Mouse (Mus musculus): ENCODE measurements around the gene Rnf128. TPM values are rescaled to one million over a fixed set of nuclear protein-coding genes. Genes with fewer than 3 reads are reported as not detected.

Rnf128 gene
- 0.93 and 1.2 TPM in 2 replicates for polyA plus RNA-seq (2016; fragmentation: Nextera tagmentation; extraction: Ambion mirVana)

DNA sequence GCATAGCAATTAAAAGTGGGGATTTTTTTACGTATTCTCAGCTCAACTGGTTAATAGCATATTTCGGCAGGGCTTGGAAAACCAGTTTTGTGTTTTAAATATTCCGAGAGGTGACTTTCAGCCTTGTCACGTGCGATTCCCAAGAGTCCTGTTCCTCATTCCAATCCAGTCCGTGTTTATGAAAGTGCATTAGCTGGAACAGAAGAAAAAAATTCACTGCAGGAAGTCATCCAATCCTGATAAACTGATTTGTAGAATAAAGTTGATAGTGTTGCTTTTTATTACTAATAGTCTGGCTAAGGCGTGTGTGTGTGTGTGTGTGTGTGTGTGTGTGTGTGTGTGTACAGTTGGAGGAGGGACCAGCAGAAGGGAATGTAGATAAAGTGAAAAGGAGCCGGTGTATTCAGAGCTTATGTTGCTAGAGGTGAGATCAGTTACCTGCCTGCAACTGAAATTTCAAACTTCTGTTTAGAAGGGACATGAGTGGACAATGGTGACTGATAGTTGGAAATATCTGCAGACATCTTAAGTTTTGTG, at the start of gene Rnf128:
Rnf128 (plus strand) TSS at position 392 of the 537 bp plus-strand sequence.
- H3K9me3 ChIP-seq: no peaks in the 10 kb centered on the region
- 79% methylated on average over 8 of the region's 8 CpGs for WGBS
- no peaks in the 10 kb centered on the region for H3K36me3 ChIP-seq
- DNase-seq (ENCODE audit: low spot score): no peak
- peaks cover 11% of the 10 kb centered on the region; the same call in 1 of the 2 replicates for H3K27me3 ChIP-seq (ENCODE audit: insufficient read depth, poor library complexity, severe bottlenecking)
- no peak within 1 kb of the TSS for H3K27ac ChIP-seq
- no peak within 1 kb of the TSS for H3K4me3 ChIP-seq
- H3K4me1 ChIP-seq (replicated peaks): no peaks in the 10 kb centered on the region

GRCm38 (mm10) chrX:139516156-139516555, 47.0 kb upstream of the Rnf128 start:
- whole genome bisulfite sequencing: 86% methylated on average over 2 of the region's 2 CpGs
- no peaks in the 10 kb centered on the region for H3K4me1 ChIP-seq (replicated peaks)
- no peak for DNase-seq (ENCODE audit: low spot score)

DNA sequence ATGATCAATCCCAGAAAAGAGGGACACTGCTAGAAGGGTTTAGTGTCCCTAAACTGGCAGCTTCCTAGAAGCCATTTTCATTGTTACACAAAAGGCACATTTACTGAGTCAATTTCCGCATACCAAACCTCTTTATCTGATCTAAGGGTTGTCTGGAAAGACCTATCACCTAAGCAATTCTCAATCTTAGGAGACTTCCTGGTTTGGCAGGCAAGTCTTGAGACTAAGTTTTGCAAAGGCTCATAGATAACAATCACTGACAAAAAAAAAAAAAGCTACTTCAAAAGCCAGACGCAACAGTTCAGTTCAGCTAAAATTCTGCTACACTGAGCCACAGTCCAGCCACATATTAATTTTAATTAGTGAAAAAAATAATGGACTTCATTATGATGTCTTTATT, 43.9 kb upstream of the Rnf128 start:
- WGBS: 88% methylated on average over 2 of the region's 2 CpGs
- H3K4me3 ChIP-seq: no peak overlapping the region
- H3K27ac ChIP-seq: no peak overlapping the region
- H3K36me3 ChIP-seq: no peaks in the 10 kb centered on the region
- DNase-seq (ENCODE audit: low spot score): no peak
- peaks cover 8% of the 10 kb centered on the region; the same call in 1 of the 2 replicates for H3K27me3 ChIP-seq (ENCODE audit: insufficient read depth, poor library complexity, severe bottlenecking)
- no peaks in the 10 kb centered on the region for H3K4me1 ChIP-seq (replicated peaks)
- no peaks in the 10 kb centered on the region for H3K9me3 ChIP-seq

More at GRCm38 (mm10) chrX:139516156-139516555, 47.0 kb upstream of the Rnf128 start:
- Histone ChIP-seq H3K36me3 (no peaks in the 10 kb centered on the region), H3K27me3 (ENCODE audit: insufficient read depth, poor library complexity, severe bottlenecking) (peaks cover 8% of the 10 kb centered on the region; the same call in 1 of the 2 replicates), H3K27ac (no peak overlapping the region), H3K4me3 (no peak overlapping the region), H3K9me3 (no peaks in the 10 kb centered on the region)

GRCm38 (mm10) chrX:139524303-139525091, 38.6 kb upstream of the Rnf128 start:
- no peak for DNase-seq (ENCODE audit: low spot score)
- Histone ChIP-seq H3K4me1 (replicated peaks) (no peaks in the 10 kb centered on the region), H3K9me3 (no peaks in the 10 kb centered on the region), H3K36me3 (no peaks in the 10 kb centered on the region), H3K27me3 (ENCODE audit: insufficient read depth, poor library complexity, severe bottlenecking) (no peaks in the 10 kb centered on the region; the same call in none of the 2 replicates), H3K27ac (no peak overlapping the region), H3K4me3 (no peak overlapping the region)
- WGBS: 75% methylated on average over 5 of the region's 5 CpGs

- DNase-seq (ENCODE audit: low spot score): no peak
- WGBS: 86% methylated on average over 2 of the region's 2 CpGs
- H3K4me1 ChIP-seq (replicated peaks): no peaks in the 10 kb centered on the region
- H3K9me3 ChIP-seq: no peaks in the 10 kb centered on the region
- no peak overlapping the region for H3K4me3 ChIP-seq
- no peak overlapping the region for H3K27ac ChIP-seq
- H3K36me3 ChIP-seq: no peaks in the 10 kb centered on the region
- peaks cover 5% of the 10 kb centered on the region for H3K27me3 ChIP-seq (ENCODE audit: insufficient read depth, poor library complexity, severe bottlenecking)
These were observed 37.4 kb upstream of the Rnf128 start for GRCm38 (mm10) chrX:139525724-139526123.

DNA sequence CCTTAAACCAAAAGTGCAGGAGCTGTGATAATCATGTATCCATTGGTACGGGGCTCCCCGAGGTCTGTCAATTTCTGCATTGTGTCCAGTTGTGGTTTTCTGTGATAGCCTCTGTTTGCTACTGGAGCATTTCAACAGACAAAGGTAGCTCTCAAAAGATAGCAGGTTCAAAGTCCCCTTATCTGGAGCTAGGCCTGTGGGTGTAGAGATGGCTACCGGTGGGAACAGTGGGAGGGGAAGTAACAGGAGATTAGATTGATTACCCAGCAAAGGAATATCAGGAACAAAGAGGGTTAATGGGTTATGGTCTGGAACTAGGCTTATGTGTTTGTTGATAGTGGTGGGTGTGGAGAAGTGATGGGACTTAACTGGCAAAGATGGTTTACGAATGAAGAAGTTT, 36.1 kb upstream of the Rnf128 start:
- H3K4me1 ChIP-seq (replicated peaks): no peaks in the 10 kb centered on the region
- H3K27me3 ChIP-seq (ENCODE audit: insufficient read depth, poor library complexity, severe bottlenecking): peaks cover 5% of the 10 kb centered on the region
- DNase-seq (ENCODE audit: low spot score): no peak
- no peaks in the 10 kb centered on the region for H3K36me3 ChIP-seq
- 81% methylated on average over 4 of the region's 4 CpGs for WGBS
- H3K4me3 ChIP-seq: no peak overlapping the region
- H3K27ac ChIP-seq: no peak overlapping the region
- H3K9me3 ChIP-seq: no peaks in the 10 kb centered on the region

- peaks cover 13% of the 10 kb centered on the region for H3K27me3 ChIP-seq (ENCODE audit: insufficient read depth, poor library complexity, severe bottlenecking)
- no peaks in the 10 kb centered on the region for H3K36me3 ChIP-seq
- H3K9me3 ChIP-seq: no peaks in the 10 kb centered on the region
- H3K4me1 ChIP-seq (replicated peaks): no peaks in the 10 kb centered on the region
- no peak overlapping the region for H3K27ac ChIP-seq
- no peak for DNase-seq (ENCODE audit: low spot score)
- H3K4me3 ChIP-seq: no peak overlapping the region
These were observed 33.4 kb upstream of the Rnf128 start for GRCm38 (mm10) chrX:139529678-139530077.

DNA sequence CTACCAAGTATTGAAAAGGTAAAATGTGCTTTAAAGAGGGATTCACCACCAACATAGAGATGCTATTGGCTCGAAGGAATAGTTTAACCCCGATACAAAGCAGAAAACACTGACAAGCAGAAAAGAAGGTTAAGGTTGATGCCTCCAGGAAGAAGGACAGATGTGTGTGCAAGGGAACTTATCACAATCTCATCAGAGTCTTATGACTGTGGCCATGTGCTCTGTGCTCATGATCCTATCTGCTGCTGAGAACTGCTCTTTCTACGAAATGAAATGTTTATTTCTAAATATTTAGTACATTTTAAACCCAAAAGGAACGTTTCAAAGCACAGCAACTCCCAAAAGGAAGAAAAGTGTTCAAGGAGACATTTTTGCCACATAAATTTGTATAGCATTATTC, 30.8 kb upstream of the Rnf128 start:
- H3K27me3 ChIP-seq (ENCODE audit: insufficient read depth, poor library complexity, severe bottlenecking): peaks cover 19% of the 10 kb centered on the region
- DNase-seq (ENCODE audit: low spot score): no peak
- H3K36me3 ChIP-seq: no peaks in the 10 kb centered on the region
- 85% methylated on average over 4 of the region's 4 CpGs for WGBS
- no peaks in the 10 kb centered on the region for H3K4me1 ChIP-seq (replicated peaks)
- no peaks in the 10 kb centered on the region for H3K9me3 ChIP-seq
- no peak overlapping the region for H3K4me3 ChIP-seq
- no peak overlapping the region for H3K27ac ChIP-seq

- no peaks in the 10 kb centered on the region for H3K36me3 ChIP-seq
- no peaks in the 10 kb centered on the region for H3K9me3 ChIP-seq
- 83% methylated on average over 5 of the region's 5 CpGs for WGBS
- DNase-seq (ENCODE audit: low spot score): no peak
- no peak overlapping the region for H3K4me3 ChIP-seq
- H3K27ac ChIP-seq: no peak overlapping the region
- H3K4me1 ChIP-seq (replicated peaks): no peaks in the 10 kb centered on the region
- H3K27me3 ChIP-seq (ENCODE audit: insufficient read depth, poor library complexity, severe bottlenecking): peaks cover 14% of the 10 kb centered on the region; the same call in 1 of the 2 replicates
These were observed 25.3 kb upstream of the Rnf128 start for GRCm38 (mm10) chrX:139537641-139538397.

GRCm38 (mm10) chrX:139543726-139544125, 19.4 kb upstream of the Rnf128 start:
- WGBS: 89% methylated on average over 7 of the region's 7 CpGs
- DNase-seq (ENCODE audit: low spot score): no peak
- no peaks in the 10 kb centered on the region for H3K4me1 ChIP-seq (replicated peaks)
- H3K27me3 ChIP-seq (ENCODE audit: insufficient read depth, poor library complexity, severe bottlenecking): no peaks in the 10 kb centered on the region; the same call in 1 of the 2 replicates
- no peaks in the 10 kb centered on the region for H3K9me3 ChIP-seq
- no peaks in the 10 kb centered on the region for H3K36me3 ChIP-seq
- H3K27ac ChIP-seq: no peak overlapping the region
- H3K4me3 ChIP-seq: no peak overlapping the region

DNA sequence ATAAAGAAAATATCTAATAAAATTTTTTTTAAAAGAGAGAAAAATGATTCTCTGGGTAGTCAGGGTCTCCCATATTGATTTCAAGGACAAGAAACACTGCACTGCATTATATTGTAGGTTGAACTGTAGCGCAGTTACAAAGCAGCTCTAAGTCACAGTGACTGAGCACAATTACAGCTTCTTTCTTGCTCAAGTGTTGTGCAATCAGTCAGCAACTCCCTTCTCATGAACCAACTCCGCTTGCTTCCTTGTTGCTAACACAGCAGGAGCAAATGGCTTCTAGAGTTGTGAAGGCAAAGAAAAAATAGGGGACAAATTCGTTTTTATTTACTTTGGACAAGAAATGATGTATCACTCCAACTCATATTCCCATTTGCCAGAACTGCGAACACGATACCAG, 12.7 kb upstream of the Rnf128 start:
- H3K36me3 ChIP-seq: no peaks in the 10 kb centered on the region
- no peaks in the 10 kb centered on the region for H3K9me3 ChIP-seq
- H3K27me3 ChIP-seq (ENCODE audit: insufficient read depth, poor library complexity, severe bottlenecking): peaks cover 4% of the 10 kb centered on the region; the same call in 1 of the 2 replicates
- 81% methylated on average over 5 of the region's 5 CpGs for WGBS
- DNase-seq (ENCODE audit: low spot score): no peak
- no peaks in the 10 kb centered on the region for H3K4me1 ChIP-seq (replicated peaks)
- no peak overlapping the region for H3K27ac ChIP-seq
- no peak overlapping the region for H3K4me3 ChIP-seq

DNA sequence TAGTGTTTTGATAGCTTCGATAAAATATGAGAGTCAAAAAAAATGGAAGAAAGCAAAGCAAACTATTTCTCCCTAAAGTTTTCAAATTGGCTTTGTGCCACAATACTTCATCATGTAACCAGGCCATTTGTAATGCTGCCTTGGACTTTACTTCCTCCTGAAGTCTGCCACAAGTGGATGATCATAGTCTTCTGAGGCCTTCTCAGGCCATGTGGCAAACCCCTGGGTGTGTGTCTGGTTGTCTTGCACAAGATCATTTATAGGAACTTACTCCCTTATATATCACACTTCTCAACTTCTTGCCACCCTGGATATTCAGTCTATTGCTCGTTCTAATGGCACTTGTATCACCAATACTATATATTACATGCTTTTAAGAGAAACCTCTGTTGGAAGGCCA, 11.0 kb upstream of the Rnf128 start:
- Histone ChIP-seq H3K36me3 (no peaks in the 10 kb centered on the region), H3K4me1 (replicated peaks) (no peaks in the 10 kb centered on the region), H3K27ac (no peak overlapping the region), H3K4me3 (no peak overlapping the region), H3K27me3 (ENCODE audit: insufficient read depth, poor library complexity, severe bottlenecking) (peaks cover 4% of the 10 kb centered on the region; the same call in 1 of the 2 replicates), H3K9me3 (no peaks in the 10 kb centered on the region)
- DNase-seq (ENCODE audit: low spot score): no peak
- WGBS: 81% methylated on average over 2 of the region's 2 CpGs
